Mouse (Mus musculus) CH12F3 (cell line): ENCODE results near the gene Cxadr.

Experiments
- in situ Hi-C: fragments of 300-500 bp; cut with MboI; formaldehyde crosslinking; loops from 2 replicates; pipeline ENCODE4 v1.14.3; 2020; ENCODE audit warnings: low sequenced_read_pairs

Gene Cxadr

DNA sequence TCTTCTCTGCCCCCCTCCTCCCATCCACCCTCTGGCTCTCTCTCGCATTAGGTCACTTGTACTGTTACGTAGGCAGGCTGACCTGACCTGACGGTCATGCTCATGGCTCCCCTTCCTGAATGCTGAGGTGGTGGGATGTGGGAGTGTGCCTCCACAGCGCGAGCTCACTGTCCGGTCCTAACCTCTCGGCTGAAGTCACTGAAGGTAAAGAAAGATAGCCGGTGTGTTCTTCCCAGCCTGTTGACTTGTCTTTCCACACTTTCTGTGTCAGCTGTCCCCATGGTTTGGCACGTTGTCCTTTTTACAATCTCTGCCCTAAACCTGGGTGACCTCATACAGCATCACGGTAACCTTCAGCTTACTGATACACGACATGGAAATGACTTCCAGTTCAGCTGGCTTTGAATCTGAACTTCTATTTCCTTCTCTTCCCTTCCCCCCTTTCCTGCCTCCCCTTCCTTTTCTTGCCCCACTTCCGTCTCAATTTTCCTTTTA, 4.4 kb downstream of the Cxadr start:
- in situ Hi-C loops: no loop called here

DNA sequence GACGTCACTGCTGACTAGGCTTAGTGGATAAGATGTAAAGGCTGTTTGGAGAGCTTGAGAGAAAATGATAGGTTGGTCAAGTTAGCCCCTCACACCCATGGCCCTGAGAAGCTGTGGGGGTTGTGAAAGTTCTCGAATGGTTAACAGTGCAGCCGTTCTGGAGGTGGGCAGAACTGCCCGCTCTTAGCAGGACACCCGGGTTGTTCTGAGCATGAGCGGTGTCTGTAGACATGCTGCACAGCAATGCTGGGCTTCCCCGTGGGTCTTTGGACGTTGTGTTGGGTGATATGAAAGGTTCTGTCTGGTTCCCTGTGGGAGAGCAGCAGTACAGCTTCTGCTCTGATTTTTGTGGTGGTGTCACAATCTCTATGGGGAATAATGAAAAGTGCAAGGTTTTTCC, 5.3 kb downstream of the Cxadr start:
- in situ Hi-C loops: no loop called here

DNA sequence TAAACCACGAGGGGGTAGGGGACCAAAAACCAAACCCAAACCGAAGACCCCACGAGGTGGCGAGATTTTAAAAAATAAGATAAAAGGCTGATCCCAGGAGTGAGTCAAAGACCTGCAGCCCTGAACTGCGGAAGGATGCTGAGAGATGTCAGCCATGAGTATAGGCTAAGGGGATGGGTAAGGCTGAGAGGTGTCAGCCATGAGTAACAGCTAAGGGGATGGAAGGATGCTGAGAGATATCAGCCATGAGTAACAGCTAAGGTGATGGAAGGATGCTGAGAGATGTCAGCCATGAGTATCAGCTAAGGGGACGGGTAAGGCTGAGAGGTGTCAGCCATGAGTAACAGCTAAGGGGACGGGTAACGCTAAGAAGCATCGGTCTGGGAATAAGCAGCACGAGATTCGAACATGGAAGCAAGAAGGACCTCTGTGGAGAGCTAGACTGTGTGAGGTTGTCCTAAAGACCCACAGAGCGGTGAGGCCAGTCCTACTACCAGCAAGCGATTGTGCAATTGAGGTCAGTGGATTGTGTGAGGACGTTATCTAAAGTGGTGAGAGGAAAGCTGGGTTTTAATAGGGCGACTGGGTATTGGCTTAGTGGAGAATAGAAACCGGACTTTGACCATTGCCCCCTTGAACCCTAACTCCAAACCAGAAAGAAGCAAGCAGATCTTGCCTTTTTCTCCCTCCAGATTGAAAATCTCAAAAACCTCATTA, 6.3 kb downstream of the Cxadr start:
- in situ Hi-C loops: no loop called here

DNA sequence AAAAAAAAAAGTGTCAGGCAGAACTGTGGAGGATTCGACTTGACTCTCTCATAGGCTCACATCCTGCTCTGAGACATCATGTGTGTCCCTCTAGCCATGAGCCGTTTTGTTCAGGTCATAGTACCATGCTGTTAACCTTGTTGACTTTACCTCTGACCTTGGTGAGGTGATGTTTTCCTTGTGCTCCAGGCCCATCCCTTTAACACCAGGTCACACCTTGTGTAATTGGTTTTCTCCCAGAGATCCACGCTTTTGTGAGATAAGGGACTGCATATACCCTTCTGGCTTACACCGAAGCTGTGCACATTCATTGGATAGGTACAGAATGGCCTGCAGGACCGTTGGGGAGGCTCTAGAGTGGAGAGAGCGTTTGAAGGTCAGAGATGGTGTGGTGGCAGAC, 8.0 kb downstream of the Cxadr start:
- in situ Hi-C loops: no loop called here

DNA sequence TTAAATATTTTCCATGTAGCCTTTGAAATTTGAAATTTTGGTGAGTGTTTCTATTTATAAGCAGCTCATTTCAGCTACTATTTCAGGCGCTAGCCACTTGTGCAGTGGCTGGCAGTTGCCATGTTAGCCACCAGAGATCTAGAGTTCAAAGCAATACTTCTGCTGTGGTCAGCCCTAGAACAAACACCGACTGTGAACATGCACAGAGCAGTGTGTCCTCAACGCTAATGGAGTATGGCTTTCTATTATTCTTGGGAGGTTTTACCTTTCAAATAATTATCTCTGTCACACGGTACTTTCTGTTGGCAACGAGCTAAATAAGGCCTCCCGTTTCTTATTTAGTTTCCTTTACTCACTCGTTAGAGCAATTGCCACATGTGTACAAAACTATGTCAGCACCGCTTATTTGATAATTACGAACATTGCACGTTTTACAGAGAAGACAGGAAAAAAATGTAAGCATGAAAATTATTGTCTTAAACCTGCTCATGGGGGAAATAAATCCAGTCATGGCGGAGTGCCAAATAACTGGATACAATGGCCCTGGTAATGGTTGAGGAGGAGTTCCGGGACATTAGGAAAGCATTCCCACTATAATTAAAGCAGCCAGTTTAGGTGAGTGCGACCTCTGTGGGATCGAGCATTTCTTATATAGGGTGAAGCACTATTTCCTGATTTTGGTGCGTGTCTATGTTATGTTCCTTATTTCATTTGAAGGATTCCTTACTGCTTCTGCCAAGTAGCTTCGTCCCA, 12.0 kb downstream of the Cxadr start:
- in situ Hi-C loops: no loop called here

DNA sequence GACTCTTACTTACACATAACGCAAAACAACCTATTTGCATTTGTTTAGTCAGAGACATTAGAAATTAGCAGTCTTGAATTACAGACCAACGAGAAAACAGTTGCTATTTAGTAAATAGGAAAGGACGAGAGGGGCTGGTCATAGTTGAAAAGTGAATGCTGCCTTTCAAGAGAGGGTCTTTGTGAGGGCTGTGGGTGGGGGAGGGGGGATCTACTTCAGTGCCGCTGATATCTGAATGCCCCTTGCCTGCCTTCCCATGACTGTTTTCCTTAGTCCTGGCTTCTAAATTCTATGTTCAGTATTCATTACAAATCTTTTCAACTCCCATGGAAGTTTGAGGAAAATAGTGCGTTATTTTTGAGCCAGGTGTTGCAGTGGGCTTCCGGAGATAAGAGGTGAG, 12.7 kb downstream of the Cxadr start:
- in situ Hi-C loops: no loop called here

DNA sequence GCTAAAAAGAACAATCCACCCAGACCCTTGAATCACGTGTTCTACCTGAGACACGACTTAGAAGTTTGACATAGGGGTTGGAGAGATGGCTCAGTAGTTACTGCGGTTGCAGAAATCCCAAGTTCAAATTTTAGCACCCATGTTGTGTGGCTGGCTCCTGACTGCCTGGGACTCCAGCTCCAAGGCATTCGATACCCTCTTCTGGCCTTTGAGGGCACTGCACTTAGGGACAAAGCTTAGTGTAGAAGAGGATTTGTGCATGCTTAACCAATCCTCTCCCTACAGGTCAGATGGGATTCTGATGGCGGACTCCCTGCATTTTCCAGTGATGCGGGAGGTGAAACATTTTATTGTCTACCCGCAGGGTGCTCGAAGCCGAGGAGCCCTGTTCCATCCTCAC, 15.6 kb downstream of the Cxadr start:
- in situ Hi-C loops: no loop called here

DNA sequence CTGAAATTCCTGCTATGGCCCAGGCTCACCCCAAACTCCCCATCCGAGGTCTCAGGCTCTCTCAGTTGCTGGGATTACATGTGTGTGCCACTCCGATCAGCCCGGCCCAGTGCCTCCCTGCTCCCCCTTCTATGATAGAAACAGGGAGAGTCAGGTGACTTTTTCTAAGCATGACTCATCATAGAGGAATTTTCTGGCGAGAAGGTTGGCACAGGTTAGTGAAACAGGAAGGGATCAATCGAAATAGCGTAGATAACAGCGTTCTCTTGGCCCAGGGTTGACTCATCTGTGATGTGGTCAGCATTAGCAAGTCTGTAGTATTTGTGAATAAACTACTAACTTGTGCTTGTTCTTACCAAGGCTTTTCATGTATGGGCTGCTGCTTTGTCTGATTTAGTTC, 16.7 kb downstream of the Cxadr start:
- in situ Hi-C loops: no loop called here

DNA sequence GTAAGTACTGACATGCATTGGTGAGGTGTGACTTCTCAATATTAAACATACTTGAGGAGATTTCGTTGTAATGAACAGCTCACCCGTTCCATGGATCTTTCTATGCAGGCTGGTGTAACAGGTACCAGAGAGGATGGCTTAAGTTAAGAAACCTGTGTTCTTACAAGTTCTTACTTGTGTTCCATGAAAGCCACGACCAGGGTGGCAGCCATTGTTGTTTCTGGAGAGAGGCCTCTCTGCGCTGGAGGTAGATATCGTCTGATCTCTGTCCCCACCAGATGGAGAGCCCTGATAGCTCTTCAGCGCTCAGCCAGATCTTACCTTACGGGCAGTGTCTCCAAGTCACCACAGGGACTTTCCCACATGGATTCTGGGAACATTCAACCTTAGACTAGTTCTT, 18.4 kb downstream of the Cxadr start:
- in situ Hi-C loops: no loop called here

DNA sequence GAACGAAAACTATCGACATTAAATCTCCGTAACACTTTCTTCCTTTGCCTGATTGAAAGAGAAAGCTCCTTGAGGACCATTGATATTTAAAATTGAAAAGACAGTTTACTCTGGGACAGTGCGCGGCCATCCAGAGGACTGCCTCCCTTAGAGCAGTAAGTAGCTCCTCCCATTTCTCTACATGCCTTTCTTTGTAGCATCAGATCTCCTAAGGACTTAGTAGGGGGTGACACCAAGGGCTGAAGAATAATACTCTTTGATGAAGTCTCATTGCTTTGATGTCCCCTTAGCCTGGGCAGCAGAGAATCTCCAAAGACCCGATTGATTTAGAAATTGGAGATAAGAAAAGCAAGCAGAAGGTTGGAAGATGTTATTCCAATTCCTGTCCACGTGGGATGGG, 20.3 kb downstream of the Cxadr start:
- in situ Hi-C loops: no loop called here

DNA sequence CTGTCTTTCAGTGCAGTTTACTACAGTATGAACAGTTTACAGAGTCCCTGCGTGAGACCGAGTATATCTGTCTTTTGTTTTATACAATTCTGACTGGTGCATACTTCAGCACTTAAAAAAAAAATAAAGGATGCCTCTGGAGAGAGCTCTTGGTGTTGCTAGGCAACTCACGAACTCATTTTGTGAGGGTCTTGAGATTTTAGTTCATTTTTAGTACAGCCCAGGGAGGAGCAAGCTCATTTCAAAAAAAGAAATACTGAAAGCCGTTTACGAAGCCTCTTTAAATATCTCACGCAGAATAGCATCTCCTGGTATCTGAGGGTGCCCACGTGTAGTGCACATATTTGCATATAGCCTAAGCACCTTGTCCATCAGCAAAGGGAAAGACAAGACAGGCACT, 20.9 kb downstream of the Cxadr start:
- in situ Hi-C loops: no loop called here

DNA sequence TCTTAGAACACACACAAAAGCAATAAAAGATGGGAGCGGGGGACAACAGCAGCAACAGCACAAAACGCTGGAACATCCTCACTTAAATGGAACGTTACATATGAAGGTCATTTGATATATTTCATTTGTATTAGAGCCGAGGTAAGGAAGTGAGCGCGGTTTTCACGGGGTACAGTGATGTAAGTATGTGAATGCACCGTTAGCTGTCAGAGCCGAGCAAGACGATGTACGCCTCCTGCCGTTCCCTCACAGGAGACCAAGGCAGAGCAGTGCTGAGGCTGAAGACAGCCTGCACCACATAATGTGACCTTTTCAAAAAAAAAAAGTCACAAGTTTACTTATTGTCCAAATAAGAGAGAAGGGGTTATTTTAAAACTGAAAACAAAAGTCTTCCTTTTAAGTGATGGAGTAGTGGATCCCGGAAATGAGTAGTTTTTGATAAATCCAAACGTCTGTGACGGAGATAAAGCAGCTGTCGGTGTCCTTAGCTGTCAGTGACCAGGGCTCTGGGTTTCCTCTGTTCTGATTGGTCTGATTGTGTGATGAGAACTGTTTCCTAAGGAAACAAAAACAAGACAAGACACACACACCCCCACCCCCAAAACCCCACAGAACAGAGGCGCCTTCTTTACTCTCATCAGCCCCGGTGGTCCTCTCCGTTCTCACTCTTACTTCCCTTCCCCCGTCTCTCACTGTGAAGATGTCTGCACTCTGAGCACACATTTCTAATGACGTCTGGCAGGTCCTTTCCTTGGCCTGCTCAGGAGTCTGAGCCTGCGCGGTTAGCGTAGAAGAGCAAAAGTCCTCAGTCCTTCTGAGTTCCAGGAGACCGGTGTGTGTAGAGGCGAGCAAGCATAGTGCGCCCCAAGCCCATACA, 24.9 kb downstream of the Cxadr start:
- in situ Hi-C loops: no loop called here

DNA sequence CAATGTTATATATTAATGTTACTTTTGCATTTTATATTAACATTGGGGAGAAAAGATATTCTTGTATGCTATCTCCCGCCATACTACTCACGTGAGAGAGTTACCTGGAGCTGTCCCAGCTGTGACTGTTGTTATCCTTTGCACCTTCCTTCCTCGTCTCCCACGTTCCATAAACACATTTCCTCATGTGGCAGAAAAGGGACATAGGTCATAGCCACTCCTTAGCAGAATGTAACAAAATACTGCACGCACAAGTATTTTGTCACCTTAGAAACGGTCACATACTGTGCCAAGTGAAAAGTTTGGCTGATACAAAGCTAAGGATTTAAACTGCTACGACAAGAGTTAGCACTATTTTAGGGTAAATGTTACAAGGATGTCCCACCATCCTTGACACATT, 26.3 kb downstream of the Cxadr start:
- in situ Hi-C loops: no loop called here

DNA sequence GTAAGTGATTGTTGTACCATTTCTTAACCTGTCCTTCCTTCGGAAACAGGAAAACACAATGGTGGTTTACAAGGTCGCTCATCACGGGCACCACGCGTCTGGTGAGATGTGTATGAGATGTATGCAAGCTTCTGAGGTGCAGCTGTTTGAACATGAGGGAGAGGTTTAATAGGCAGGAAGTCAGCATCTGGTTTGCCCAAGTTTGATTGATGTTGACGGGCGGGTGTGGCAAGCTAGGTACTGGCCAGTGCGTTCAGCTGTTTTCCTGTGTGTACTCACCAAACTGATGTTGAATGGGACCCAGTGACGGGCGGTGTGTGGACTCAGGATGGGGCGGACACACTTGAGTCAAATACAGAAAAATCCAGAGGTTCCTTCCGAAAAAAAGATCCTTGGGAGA, 26.7 kb downstream of the Cxadr start:
- in situ Hi-C loops: no loop called here

DNA sequence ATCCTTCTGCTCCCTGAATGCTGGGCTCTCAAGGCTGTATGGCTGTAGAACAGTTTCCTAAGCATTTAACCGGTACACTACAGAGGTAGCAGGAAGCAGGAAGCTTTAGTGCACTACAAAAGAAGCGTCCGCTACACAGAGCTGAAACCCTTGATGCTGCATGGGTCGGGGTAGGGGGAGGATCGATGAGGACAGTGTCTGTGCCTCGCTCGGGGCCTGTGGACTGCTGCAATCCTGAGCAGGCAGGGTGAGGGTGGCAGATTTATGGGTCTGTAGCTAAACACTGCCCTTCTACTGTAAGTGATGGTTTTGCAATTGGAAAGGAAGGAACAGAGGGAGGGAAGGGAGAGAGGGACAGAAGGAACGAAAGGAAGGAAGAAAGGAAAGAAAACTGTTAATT, 35.9 kb downstream of the Cxadr start:
- in situ Hi-C loops: no loop called here

DNA sequence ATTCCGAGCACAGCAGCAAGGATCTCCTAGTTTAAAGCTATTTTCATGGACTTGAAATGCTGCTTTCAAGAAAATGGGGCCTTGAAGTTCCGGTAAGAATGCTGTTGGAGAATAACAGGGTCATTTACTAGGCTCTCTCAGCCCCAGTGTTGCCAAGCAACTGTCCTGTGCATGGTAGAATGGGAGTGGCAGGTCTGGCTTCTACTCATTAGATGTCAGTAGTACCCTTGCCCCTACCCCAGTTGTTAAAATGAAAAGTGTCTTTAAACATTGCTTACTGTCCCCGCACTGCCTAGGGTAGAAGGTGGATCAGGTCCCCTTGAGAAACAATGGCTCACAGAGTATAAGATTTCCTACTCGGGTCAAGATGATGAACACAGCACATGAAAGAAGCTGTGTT, 40.1 kb downstream of the Cxadr start:
- in situ Hi-C loops: no loop called here

DNA sequence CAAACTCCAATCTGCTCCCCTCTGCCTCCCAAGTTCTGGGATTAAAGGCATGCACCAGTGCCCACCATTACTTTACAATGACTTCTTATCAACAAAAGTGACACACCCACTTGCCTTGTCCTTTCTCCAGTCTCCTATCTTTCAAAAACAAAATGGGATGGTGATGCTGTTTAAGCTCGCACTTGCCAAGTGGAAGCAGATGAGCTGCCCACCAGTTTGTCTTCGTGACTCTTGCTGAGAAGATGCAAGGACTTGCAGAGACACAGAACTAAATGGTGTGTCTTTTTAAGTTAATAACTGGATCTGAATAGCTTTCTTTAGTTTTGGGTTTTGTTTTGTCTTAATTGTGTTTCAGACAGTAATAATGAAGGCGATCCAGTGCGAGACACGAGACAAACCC, 41.5 kb downstream of the Cxadr start:
- in situ Hi-C loops: no loop called here

DNA sequence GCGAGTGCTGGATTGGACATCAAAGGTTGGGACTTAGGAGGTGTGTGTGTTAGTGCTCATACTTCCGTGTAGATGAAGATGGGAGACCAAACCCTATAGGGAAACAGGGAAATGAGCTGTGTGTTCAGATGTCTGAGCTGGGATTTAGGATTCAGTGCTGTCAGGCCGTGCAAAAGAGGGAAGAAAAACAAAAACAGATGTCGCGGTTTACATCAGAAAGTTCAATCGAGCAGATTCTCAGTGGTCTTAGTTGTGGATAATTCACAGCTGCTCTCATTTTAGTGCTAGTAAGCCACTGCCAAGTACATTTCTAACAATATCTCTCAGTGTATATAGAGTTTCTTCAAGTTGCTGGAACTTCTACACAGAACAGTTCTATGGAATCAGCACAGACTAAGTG, 42.5 kb downstream of the Cxadr start:
- in situ Hi-C loops: no loop called here

DNA sequence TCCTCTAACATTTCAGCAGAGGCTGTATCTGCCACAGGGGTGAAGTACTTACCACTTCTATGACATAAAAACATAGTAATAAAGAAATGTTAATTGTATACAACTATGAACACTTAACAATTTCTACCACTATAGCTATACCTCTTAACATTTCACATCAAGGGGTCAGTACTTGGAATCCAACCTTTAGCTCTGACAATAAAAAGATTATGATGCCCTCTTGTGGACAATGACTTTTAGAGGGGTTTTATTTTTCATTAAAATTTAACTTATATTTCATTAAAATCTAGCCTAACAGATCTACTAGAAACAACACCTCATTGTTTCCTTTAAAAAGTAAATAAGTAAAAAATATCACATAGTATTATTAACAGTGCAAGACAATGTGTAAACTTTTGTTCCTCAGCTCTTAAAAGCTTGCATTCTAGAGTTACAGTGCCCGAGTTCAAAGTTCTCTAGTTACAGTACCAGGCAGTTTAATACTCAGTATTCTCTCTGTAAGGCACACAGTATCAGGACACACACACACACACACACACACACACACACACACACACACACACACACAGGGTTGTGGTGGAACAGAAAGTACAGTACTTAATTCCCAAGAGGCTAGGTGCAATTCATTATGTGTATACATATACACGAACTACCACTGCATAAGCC, 45.5 kb downstream of the Cxadr start:
- in situ Hi-C loops: no loop called here

DNA sequence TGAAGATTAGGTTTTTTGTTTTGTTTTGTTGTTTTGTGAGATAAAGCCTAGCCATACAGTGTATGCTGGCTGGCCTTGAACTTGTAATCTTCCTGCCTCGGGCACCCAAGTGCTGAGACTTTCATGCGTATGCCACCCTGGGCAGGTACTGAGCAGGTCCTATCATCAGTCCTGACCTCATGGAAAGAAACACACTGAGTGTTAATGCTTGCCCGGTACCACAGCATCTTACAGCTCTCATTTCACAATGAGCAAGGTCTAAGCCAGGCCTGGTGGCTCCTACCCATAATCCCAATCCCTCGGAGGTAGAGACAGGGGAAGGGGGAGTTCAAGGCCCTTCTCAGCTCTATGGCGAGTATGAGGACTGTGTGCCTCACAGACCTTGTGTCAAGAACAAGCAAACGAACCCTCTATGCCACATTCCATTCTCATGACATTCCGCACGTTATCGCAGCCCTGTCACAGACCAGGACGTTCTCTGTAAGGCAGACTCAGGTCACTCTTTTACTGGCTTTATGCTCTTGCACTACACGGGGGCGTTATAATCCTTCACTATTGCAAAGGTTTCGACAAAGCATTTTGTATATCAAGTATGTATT, 46.1 kb downstream of the Cxadr start:
- in situ Hi-C loops: no loop called here

DNA sequence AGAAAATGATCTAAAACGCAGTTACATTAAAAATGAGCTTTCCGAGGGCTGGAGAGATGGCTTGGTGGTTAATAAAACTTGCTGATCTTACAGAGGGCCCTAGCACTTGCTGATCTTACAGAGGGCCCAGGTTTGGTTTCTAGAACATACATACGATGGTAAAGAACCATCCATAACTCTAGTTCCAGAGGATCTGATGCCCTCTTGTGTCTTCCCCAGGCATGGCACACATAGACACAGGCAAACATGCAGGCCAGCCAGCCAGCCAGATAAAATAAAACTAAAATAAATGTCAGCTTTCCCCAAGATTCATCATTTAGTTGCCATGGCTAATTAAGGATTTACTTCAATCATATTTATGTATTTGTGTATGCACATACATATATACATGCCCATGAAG, 56.5 kb downstream of the Cxadr start:
- in situ Hi-C loops: no loop called here
